Mouse (Mus musculus): ENCODE measurements at regions not wholly inside any gene's neighbourhood (a gene's known extent, or its start where the extent isn't known, plus 50 kb on each side); places are given as distances from the start of the nearest gene placed in this dataset.

DNA sequence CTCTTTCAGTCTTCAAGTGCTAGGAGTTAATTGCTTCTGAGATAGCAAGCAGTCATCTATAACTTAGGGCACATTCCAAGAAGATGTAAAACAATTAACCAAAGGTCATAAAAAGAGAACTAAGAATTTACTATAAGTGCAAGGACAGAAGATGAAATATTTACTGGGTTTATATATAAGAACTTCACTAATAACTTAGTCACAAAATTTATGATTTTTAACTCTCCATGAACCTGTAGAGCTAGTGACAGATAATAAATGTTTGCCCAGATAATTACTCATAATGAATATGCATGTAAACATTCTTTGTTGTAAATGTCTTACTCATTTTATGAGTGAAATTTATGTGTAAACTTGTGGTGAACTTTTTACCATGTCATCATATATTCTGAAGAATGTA lies 531.2 kb downstream of the Actr3 start:
- Histone ChIP-seq H3K4me3 (ENCODE audit: low read depth, low read length) (no peak overlapping the region), H3K4me2 (replicated peaks; ENCODE audit: low read depth) (no peak overlapping the region), H3K4me1 (replicated peaks; ENCODE audit: control insufficient read depth, insufficient read depth, low read length) (no peaks in the 10 kb centered on the region), H3K9ac (ENCODE audit: low read depth, low read length) (no peak overlapping the region), H3K27ac (ENCODE audit: low read depth, low read length) (no peak overlapping the region), H3K9me3 (ENCODE audit: control insufficient read depth) (0 out of 2 replicates have a peak, but pooled peaks cover 2% of the 10 kb centered on the region), H3K27me3 (replicated peaks; ENCODE audit: control insufficient read depth, insufficient read depth, low read length) (no peaks in the 10 kb centered on the region), H3K36me3 (ENCODE audit: control insufficient read depth, insufficient read depth) (no peaks in the 10 kb centered on the region)
- TF ChIP-seq CTCF (IDR thresholded peaks at IDR 0.05; ENCODE audit: low read depth), result no peak
- no peak for ATAC-seq

DNA sequence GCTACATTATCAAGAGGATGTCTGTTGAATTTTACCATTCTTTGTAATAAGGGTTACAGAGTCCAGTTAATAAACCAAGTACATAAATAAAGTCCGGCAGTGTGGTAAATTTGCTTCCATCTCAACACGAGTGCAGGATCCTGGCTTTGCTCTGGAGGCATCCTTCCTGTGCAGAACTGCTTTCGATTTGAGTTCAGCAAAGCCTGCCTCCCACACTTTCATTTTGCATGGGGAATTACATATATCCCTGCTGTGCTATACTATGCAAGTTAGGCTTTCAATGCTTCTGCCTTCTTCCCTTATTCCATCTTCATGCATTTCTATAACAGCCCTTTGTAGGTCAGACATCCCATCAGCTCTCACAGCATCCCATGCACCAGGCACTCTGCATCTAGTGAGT lies 564.4 kb downstream of the Actr3 start:
- H3K4me2 ChIP-seq (replicated peaks; ENCODE audit: low read depth), result no peak overlapping the region
- no peaks in the 10 kb centered on the region for H3K27me3 ChIP-seq (replicated peaks; ENCODE audit: control insufficient read depth, insufficient read depth, low read length)
- 71% methylated on average over 3 of the region's 3 CpGs for WGBS
- H3K4me3 ChIP-seq (ENCODE audit: low read depth, low read length), result no peak overlapping the region
- H3K4me1 ChIP-seq (replicated peaks; ENCODE audit: control insufficient read depth, insufficient read depth, low read length), result no peaks in the 10 kb centered on the region
- no peak overlapping the region for H3K27ac ChIP-seq (ENCODE audit: low read depth, low read length)
- H3K9ac ChIP-seq (ENCODE audit: low read depth, low read length), result no peak overlapping the region
- TF ChIP-seq CTCF (IDR thresholded peaks at IDR 0.05; ENCODE audit: low read depth), result no peak
- no peaks in the 10 kb centered on the region for H3K36me3 ChIP-seq (ENCODE audit: control insufficient read depth, insufficient read depth)
- ATAC-seq, result no peak
- no peaks in the 10 kb centered on the region for H3K9me3 ChIP-seq (ENCODE audit: control insufficient read depth)

DNA sequence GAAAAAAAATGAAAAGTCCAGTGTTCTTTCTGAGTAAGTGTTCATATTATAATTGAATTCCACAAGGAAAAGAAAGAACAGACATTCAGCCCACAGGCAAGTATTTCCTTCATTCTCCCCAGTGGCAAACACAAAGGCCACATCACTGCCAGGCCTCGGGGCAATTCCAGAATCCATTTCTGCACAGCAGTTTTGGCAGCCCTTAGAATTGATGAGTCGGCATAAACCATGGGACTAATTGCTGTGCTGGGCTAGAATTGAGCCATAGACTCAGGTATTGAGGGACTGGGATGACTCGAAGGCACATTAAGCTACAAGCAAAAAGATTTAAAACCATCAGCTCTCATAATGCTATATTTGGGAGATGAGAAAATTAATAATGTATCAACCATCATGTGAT lies 569.3 kb downstream of the Actr3 start:
- H3K27ac ChIP-seq (ENCODE audit: low read depth, low read length), result no peak overlapping the region
- no peak for TF ChIP-seq CTCF (IDR thresholded peaks at IDR 0.05; ENCODE audit: low read depth)
- H3K9ac ChIP-seq (ENCODE audit: low read depth, low read length), result no peak overlapping the region
- H3K4me3 ChIP-seq (ENCODE audit: low read depth, low read length), result no peak overlapping the region
- no peaks in the 10 kb centered on the region for H3K4me1 ChIP-seq (replicated peaks; ENCODE audit: control insufficient read depth, insufficient read depth, low read length)
- ATAC-seq, result no peak
- 81% methylated on average over 3 of the region's 3 CpGs for WGBS
- H3K9me3 ChIP-seq (ENCODE audit: control insufficient read depth), result no peaks in the 10 kb centered on the region
- no peaks in the 10 kb centered on the region for H3K36me3 ChIP-seq (ENCODE audit: control insufficient read depth, insufficient read depth)
- no peaks in the 10 kb centered on the region for H3K27me3 ChIP-seq (replicated peaks; ENCODE audit: control insufficient read depth, insufficient read depth, low read length)
- H3K4me2 ChIP-seq (replicated peaks; ENCODE audit: low read depth), result no peak overlapping the region

DNA sequence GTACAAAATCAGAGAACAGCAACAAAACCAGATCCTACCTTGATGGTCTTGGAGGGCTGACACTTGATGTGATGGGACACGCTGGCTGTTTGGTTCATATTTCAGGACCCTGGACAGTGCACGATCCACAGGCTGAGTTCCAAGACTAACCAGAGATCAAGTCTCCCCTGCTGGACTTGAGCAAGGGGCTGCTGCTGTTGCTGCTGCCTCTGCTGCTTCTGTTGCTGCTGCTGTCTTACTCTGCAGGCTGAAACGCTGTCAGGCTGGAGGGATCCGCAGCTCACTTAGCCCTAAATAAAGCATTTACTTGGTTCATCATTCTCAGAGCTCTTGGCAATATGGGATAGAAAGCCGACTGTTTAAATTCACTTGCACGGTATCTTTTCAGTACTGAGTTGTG lies 589.8 kb downstream of the Actr3 start:
- H3K4me2 ChIP-seq (replicated peaks; ENCODE audit: low read depth), result no peak overlapping the region
- H3K4me3 ChIP-seq (ENCODE audit: low read depth, low read length), result no peak overlapping the region
- WGBS, result 52% methylated on average over 6 of the region's 6 CpGs
- no peak overlapping the region for H3K27ac ChIP-seq (ENCODE audit: low read depth, low read length)
- no peaks in the 10 kb centered on the region for H3K36me3 ChIP-seq (ENCODE audit: control insufficient read depth, insufficient read depth)
- ATAC-seq, result no peak
- H3K9ac ChIP-seq (ENCODE audit: low read depth, low read length), result no peak overlapping the region
- H3K9me3 ChIP-seq (ENCODE audit: control insufficient read depth), result no peaks in the 10 kb centered on the region
- H3K27me3 ChIP-seq (replicated peaks; ENCODE audit: control insufficient read depth, insufficient read depth, low read length), result no peaks in the 10 kb centered on the region
- no peaks in the 10 kb centered on the region for H3K4me1 ChIP-seq (replicated peaks; ENCODE audit: control insufficient read depth, insufficient read depth, low read length)
- no peak for TF ChIP-seq CTCF (IDR thresholded peaks at IDR 0.05; ENCODE audit: low read depth)

- no peak overlapping the region for H3K27ac ChIP-seq (ENCODE audit: low read depth, low read length)
- no peak overlapping the region for H3K4me2 ChIP-seq (replicated peaks; ENCODE audit: low read depth)
- no peak overlapping the region for H3K9ac ChIP-seq (ENCODE audit: low read depth, low read length)
- H3K27me3 ChIP-seq (replicated peaks; ENCODE audit: control insufficient read depth, insufficient read depth, low read length), result no peaks in the 10 kb centered on the region
- no peak overlapping the region for H3K4me3 ChIP-seq (ENCODE audit: low read depth, low read length)
- ATAC-seq, result no peak
- no peaks in the 10 kb centered on the region for H3K36me3 ChIP-seq (ENCODE audit: control insufficient read depth, insufficient read depth)
- no peaks in the 10 kb centered on the region for H3K4me1 ChIP-seq (replicated peaks; ENCODE audit: control insufficient read depth, insufficient read depth, low read length)
- H3K9me3 ChIP-seq (ENCODE audit: control insufficient read depth), result no peaks in the 10 kb centered on the region
- no peak for TF ChIP-seq CTCF (IDR thresholded peaks at IDR 0.05; ENCODE audit: low read depth)
- WGBS, result 88% methylated on average over 7 of the region's 7 CpGs
These were observed 609.8 kb downstream of the Actr3 start for GRCm38 (mm10) chr1:124825717-124826116.

DNA sequence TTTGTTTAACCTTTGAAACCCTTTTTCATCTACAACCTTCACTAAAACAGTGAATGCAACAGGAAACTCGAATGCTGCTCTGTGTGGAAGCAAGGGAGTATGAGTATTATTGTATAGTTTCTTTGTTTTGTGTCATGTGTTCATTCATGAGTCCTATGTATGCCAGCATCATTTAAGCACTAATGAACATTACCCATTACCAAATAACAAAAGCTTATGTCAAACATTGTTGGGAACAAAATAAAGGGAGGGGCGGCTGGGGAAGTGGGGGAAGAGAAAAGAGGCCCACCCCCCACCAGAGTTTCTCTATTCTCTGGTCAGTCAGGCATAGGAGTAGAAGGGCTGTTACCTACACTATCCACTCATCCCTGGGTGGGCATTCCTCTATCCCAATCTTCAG lies 642.5 kb downstream of the Actr3 start:
- WGBS, result 59% methylated on average over 2 of the region's 2 CpGs
- no peak overlapping the region for H3K27ac ChIP-seq (ENCODE audit: low read depth, low read length)
- TF ChIP-seq CTCF (IDR thresholded peaks at IDR 0.05; ENCODE audit: low read depth), result no peak
- H3K4me1 ChIP-seq (replicated peaks; ENCODE audit: control insufficient read depth, insufficient read depth, low read length), result no peaks in the 10 kb centered on the region
- no peaks in the 10 kb centered on the region for H3K9me3 ChIP-seq (ENCODE audit: control insufficient read depth)
- H3K36me3 ChIP-seq (ENCODE audit: control insufficient read depth, insufficient read depth), result no peaks in the 10 kb centered on the region
- H3K9ac ChIP-seq (ENCODE audit: low read depth, low read length), result no peak overlapping the region
- no peak for ATAC-seq
- H3K27me3 ChIP-seq (replicated peaks; ENCODE audit: control insufficient read depth, insufficient read depth, low read length), result no peaks in the 10 kb centered on the region
- no peak overlapping the region for H3K4me2 ChIP-seq (replicated peaks; ENCODE audit: low read depth)
- H3K4me3 ChIP-seq (ENCODE audit: low read depth, low read length), result no peak overlapping the region

DNA sequence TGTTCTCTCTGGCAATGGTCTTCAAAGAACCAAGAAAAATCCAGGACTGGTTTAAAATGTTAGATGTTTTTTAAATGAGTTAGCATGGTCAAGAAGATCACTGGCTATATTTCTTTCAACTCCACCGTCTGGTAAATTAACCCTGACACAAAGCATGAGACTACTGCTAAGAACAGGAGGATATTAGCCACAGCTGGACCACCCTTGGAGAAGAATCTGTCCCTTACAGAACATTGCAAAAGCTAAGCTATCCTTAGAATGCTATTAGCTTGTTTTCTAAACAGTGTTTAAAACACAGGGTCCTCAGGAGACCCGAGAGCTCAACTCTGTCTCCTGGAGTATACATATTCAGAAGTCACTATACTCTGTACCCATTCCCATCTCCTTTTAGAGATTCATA lies 644.9 kb downstream of the Actr3 start:
- H3K36me3 ChIP-seq (ENCODE audit: control insufficient read depth, insufficient read depth), result no peaks in the 10 kb centered on the region
- ATAC-seq, result no peak
- H3K9ac ChIP-seq (ENCODE audit: low read depth, low read length), result no peak overlapping the region
- H3K4me1 ChIP-seq (replicated peaks; ENCODE audit: control insufficient read depth, insufficient read depth, low read length), result no peaks in the 10 kb centered on the region
- no peaks in the 10 kb centered on the region for H3K27me3 ChIP-seq (replicated peaks; ENCODE audit: control insufficient read depth, insufficient read depth, low read length)
- TF ChIP-seq CTCF (IDR thresholded peaks at IDR 0.05; ENCODE audit: low read depth), result no peak
- H3K4me3 ChIP-seq (ENCODE audit: low read depth, low read length), result no peak overlapping the region
- H3K9me3 ChIP-seq (ENCODE audit: control insufficient read depth), result no peaks in the 10 kb centered on the region
- WGBS, result 57% methylated on average over 2 of the region's 2 CpGs
- no peak overlapping the region for H3K4me2 ChIP-seq (replicated peaks; ENCODE audit: low read depth)
- no peak overlapping the region for H3K27ac ChIP-seq (ENCODE audit: low read depth, low read length)
